Mouse (Mus musculus) erythroblast, embryonic 14.5 days (primary cell): ENCODE results near the gene Ednrb. TPM values are rescaled to one million over a fixed set of nuclear protein-coding genes. Genes with fewer than 3 reads are reported as not detected.
"Not testable (repeated sequence)": the region's sequence is repeated elsewhere in the genome, so short reads cannot be mapped to it uniquely, and the experiment has no call there.

Experiments
- H3K27me3 ChIP-seq: 2 replicates; pipeline ENCODE4 v1.6.1; 2012; ENCODE audit warnings: inconsistent platforms; ENCODE audit not compliant: control insufficient read depth
- H3K36me3 ChIP-seq: 2 replicates; pipeline ENCODE4 v1.6.1; 2012; ENCODE audit warnings: mild to moderate bottlenecking, inconsistent platforms; ENCODE audit not compliant: control insufficient read depth
- H3K4me1 ChIP-seq: 2 replicates; pipeline ENCODE4 v1.6.1; 2012; ENCODE audit warnings: inconsistent platforms; ENCODE audit not compliant: control insufficient read depth
- H3K4me3 ChIP-seq: replicated peaks from 2 replicates; pipeline ENCODE3; 2012; ENCODE audit warnings: moderate library complexity, mild to moderate bottlenecking, inconsistent platforms
- H3K9me3 ChIP-seq: 2 replicates; pipeline ENCODE4 v1.6.1; 2012; ENCODE audit warnings: low read length, inconsistent platforms, mixed read lengths; ENCODE audit not compliant: control insufficient read depth
- GATA1 ChIP-seq: IDR thresholded peaks from 2 replicates; pipeline ENCODE4 v1.6.1; 2012; ENCODE audit warnings: low read length, inconsistent platforms, mixed read lengths
- TAL1 ChIP-seq: IDR thresholded peaks from 3 replicates; pipeline ENCODE4 v1.6.1; 2012; ENCODE audit warnings: low read length, inconsistent platforms, mixed read lengths
- polyA plus RNA-seq: library from polyadenylated mRNA; stranded (reverse); fragments of >175 nt; gene quantifications from 2 replicates; pipeline ENCODE4 v1.2.3, GENCODE M21; 2012

Gene Ednrb
- polyA plus RNA-seq, 1 experiment: 0.02 TPM

GRCm38 (mm10) chr14:103813246-103813645 lies 31.0 kb downstream of the Ednrb start:
- H3K4me1 ChIP-seq: peaks cover 11% of the 10 kb centered on the region
- TF ChIP-seq TAL1 (no peak), GATA1 (no peak)
- no peaks in the 10 kb centered on the region for H3K36me3 ChIP-seq
- H3K27me3 ChIP-seq: no peaks in the 10 kb centered on the region
- no peak overlapping the region for H3K4me3 ChIP-seq
- peaks cover 2% of the 10 kb centered on the region; the same call in 1 of the 2 replicates for H3K9me3 ChIP-seq

DNA sequence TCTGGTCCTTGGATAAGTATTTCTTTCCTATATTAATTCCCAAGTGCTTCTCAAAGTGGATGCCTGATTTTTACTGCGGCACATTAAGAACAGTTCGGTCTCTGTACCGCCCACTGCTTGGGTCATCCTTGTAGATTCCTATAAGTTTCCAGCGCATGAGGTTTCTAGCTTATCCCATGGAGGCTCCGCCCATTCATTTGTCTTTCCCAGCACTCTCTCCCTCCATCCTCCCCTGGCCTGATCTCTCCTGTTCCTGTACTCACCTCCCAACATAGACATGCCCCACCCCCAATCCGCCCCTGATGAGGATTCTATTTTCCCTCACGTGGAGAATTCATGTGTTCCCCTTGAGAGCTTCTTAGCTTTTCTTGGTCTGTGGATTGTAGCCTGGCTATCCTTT lies 32.9 kb downstream of the Ednrb start:
- H3K27me3 ChIP-seq: no peaks in the 10 kb centered on the region
- no peak overlapping the region for H3K4me3 ChIP-seq
- H3K4me1 ChIP-seq: peaks cover 11% of the 10 kb centered on the region
- TF ChIP-seq TAL1 (no peak), GATA1 (no peak)
- no peaks in the 10 kb centered on the region for H3K36me3 ChIP-seq
- H3K9me3 ChIP-seq: peaks cover 2% of the 10 kb centered on the region; the same call in 1 of the 2 replicates

- no peaks in the 10 kb centered on the region for H3K27me3 ChIP-seq
- TF ChIP-seq TAL1: no peak
- TF ChIP-seq GATA1: no peak
- H3K4me1 ChIP-seq: no peaks in the 10 kb centered on the region
- H3K36me3 ChIP-seq: no peaks in the 10 kb centered on the region
- H3K9me3 ChIP-seq: no peaks in the 10 kb centered on the region
- no peak overlapping the region for H3K4me3 ChIP-seq
Observed at GRCm38 (mm10) chr14:103803907-103804659, 40.1 kb downstream of the Ednrb start.

DNA sequence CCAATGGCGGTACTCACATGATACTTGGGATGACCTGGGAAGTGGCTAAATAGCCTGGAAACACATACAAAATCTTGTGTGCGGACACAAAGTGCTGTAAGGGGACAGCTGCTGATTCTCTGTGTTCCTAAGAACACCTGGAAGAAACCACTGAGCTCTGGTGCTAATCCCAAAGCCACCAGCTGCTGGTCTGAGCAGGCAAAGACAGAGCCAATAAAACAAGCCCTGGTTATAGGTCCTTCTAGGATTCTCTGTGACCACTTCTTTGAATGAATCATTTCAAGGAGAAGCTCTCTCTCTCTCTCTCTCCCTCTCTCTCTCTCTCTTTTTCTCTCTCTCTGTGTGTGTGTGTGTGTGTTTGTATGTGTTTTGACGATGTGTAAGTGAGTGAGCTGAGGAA lies 47.1 kb downstream of the Ednrb start:
- TF ChIP-seq GATA1 (no peak), TAL1 (no peak)
- H3K27me3 ChIP-seq: no peaks in the 10 kb centered on the region
- H3K4me3 ChIP-seq: no peak overlapping the region
- no peaks in the 10 kb centered on the region for H3K9me3 ChIP-seq
- H3K4me1 ChIP-seq: no peaks in the 10 kb centered on the region
- no peaks in the 10 kb centered on the region for H3K36me3 ChIP-seq

DNA sequence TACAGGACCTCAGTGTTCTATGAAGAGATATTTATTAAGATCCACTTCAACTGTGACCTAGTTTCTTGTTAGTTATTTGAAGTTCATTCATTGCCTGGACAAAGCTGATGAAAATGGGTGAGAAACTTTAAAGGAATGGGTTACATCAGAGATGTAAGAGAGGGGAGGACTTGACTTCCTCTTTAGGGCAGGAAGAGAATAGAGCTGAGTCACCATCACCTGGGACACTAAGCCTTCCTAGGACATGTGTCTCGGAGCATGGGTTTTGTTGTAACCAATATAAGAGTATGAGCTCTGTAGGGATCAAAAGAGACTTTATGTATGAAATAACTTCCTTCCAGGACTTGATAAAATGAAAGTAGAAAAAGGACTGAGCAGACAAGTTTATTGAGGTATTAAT lies 48.6 kb downstream of the Ednrb start:
- Histone ChIP-seq H3K9me3 (no peaks in the 10 kb centered on the region), H3K36me3 (no peaks in the 10 kb centered on the region), H3K4me3 (no peak overlapping the region), H3K4me1 (no peaks in the 10 kb centered on the region), H3K27me3 (no peaks in the 10 kb centered on the region)
- no peak for TF ChIP-seq GATA1
- no peak for TF ChIP-seq TAL1

- TF ChIP-seq TAL1 (no peak), GATA1 (no peak)
- Histone ChIP-seq H3K4me1 (no peaks in the 10 kb centered on the region), H3K36me3 (no peaks in the 10 kb centered on the region), H3K4me3 (no peak overlapping the region), H3K9me3 (no peaks in the 10 kb centered on the region), H3K27me3 (no peaks in the 10 kb centered on the region)
Observed at GRCm38 (mm10) chr14:103793409-103793808, 50.8 kb downstream of the Ednrb start.

DNA sequence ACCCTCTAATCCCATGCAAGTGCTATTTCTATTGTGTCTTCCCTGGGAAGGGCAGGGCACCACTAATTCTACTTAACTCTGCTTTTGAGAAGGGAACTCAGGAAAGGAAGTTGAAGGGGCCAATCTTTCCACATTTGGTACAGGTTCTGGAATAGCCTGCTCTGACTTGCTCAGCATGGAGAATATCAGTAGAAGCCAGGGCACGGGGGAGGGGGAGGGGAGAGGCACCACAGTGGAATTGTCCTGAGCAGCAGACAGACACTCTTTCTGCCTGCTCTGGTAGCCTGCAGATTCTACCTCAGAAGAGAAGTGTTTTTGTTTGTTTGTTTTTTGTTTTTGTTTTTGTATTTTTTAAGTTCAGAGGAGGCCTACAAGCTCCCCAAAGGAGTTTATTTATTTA lies 51.5 kb downstream of the Ednrb start:
- Histone ChIP-seq H3K36me3 (no peaks in the 10 kb centered on the region), H3K4me1 (no peaks in the 10 kb centered on the region), H3K27me3 (no peaks in the 10 kb centered on the region), H3K9me3 (no peaks in the 10 kb centered on the region), H3K4me3 (no peak overlapping the region)
- TF ChIP-seq GATA1 (no peak), TAL1 (no peak)

- no peak overlapping the region for H3K4me3 ChIP-seq
- TF ChIP-seq GATA1: no peak
- TF ChIP-seq TAL1: no peak
- no peaks in the 10 kb centered on the region for H3K4me1 ChIP-seq
- H3K9me3 ChIP-seq: peaks cover 1% of the 10 kb centered on the region; the same call in 1 of the 2 replicates
- no peaks in the 10 kb centered on the region for H3K27me3 ChIP-seq
- H3K36me3 ChIP-seq: no peaks in the 10 kb centered on the region
Observed at GRCm38 (mm10) chr14:103787547-103787946, 56.7 kb downstream of the Ednrb start.

DNA sequence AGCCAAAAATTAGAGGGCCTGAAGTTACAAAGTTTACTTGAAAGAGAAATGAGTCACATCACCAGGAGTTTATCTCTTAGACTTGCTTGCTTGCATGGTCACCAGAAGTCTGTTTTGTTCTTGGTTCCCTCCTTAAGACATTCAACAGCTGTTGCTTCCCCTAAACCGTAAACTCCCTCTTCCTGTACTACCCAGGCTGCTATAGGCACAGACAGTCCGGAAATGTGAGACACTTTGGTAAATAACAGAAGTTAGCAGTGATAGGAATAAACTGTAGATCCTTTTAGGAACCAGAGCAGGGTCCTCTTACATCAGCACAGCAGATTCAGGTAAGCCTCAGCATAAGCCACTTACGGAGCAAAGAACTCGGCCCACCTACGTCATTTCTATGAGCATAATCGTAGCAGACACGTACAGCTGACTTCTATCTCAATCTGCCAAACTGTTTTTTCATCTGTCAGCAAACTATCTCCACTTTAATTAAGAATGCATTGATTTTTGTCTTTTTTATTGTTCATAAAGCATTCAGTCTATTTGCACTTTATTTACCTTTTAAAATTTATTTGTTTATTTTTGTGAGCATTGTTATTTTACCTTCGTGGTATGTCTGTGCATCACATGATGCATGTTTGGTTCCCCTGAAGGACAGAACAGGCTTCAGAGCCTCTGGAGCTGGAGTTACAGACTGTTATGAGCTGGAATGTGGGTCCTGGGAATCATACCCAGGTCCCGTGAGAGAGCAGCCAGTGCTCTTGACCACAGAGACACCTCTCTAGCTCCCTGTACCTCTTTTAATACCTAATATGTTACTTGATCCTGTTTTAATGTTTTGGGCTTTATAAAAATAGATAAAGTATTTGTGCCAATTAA lies 58.9 kb downstream of the Ednrb start:
- no peak overlapping the region for H3K4me3 ChIP-seq
- TF ChIP-seq GATA1 (no peak), TAL1 (no peak)
- no peaks in the 10 kb centered on the region for H3K36me3 ChIP-seq
- no peaks in the 10 kb centered on the region for H3K4me1 ChIP-seq
- peaks cover 6% of the 10 kb centered on the region; the same call in 1 of the 2 replicates for H3K9me3 ChIP-seq
- no peaks in the 10 kb centered on the region for H3K27me3 ChIP-seq

DNA sequence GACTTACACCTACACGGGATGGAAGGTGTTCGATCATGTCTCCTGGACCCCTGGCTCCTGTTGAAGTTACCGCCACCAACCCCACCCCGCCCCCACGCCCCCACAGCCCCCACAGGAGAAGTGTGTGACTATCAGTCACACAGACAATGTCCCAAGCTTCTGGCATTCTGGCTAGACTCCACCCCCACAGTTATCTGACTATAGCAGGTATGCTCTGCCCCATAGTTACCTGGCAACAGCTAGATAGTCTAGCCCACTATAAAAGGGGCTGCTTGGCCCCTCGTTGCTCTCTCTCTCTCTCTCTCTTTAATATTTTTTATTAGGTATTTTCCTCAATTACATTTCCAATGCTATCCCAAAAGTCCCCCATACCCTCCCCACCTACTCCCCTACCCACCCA lies 63.9 kb downstream of the Ednrb start:
- H3K36me3 ChIP-seq, H3K27me3 ChIP-seq, H3K4me1 ChIP-seq, H3K9me3 ChIP-seq, H3K4me3 ChIP-seq: not testable (repeated sequence)
